Mouse (Mus musculus): Measurements from ENCODE around the gene Gatc.

DNA sequence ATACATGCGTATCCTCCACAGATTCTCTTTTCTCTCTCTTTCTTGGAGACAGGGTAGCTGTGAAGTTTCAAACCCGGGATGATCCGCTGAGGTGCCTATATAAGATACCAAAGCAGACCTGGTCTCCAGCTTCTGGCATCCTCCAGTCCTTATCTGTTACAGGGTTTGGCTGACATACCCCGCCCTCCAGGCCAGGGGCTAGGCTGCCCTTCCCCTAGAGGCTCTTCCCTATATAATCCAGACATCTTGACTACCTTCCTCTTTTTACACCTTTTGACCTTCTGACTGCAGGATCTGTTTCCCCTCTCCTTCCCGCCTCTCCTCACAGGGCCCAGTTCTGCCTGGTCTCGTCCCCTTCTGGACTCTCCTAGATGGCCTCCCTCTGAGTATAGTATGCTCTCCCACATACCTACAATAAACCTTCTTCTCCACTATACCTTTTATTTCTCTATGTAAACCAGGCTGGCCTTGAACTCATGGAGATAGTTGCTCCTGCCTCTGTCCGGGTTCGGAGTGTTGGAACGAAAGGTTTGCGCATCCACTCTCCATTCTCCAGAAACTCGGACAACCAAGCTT is 14.6 kb downstream of the Gatc start:
- TF ChIP-seq POLR2A (IDR thresholded peaks at IDR 0.05; ENCODE audit: borderline replicate concordance, control insufficient read depth, low read depth, low read length) (no peak), CTCF (IDR thresholded peaks at IDR 0.05; ENCODE audit: control insufficient read depth, insufficient read depth, low read length) (no peak)

All from bone marrow, adult 2 months (tissue).